Mouse (Mus musculus) liver, embryonic 14.5 days (tissue): ENCODE data around the gene Tuba3a. TPM values are rescaled to one million over a fixed set of nuclear protein-coding genes. Genes with fewer than 3 reads are reported as not detected.

Experiments
- ATAC-seq: fragments of 200-750 bp; cut with Nextera tagmentation; 2 replicates; pipeline ENCODE4 v1.8.0; 2017; ENCODE audit warnings: moderate number of reproducible peaks, mild to moderate bottlenecking, moderate library complexity; ENCODE audit not compliant: insufficient read depth
- DNase-seq, 3 experiments: peaks; one replicate each; pipeline ENCODE4 v3.0.0-alpha.2; 2012 to 2013; ENCODE audit warnings: low read depth in 3 of 3, low spot score in 3 of 3
- H3K27ac ChIP-seq: fragments of 300-500 bp; sonication (generic); 2 replicates; pipeline ENCODE4 v1.5.1; 2014; ENCODE audit warnings: moderate library complexity, mild to moderate bottlenecking, control low read depth, inconsistent platforms
- H3K27me3 ChIP-seq: fragments of 300-500 bp; sonication (generic); 2 replicates; pipeline ENCODE4 v1.6.1; 2014; ENCODE audit warnings: mild to moderate bottlenecking, low read length, moderate library complexity; ENCODE audit not compliant: control insufficient read depth, insufficient read depth
- H3K36me3 ChIP-seq: fragments of 300-500 bp; sonication (generic); replicated peaks from 2 replicates; pipeline ENCODE4 v1.6.1; 2014; ENCODE audit warnings: low read depth; ENCODE audit not compliant: control insufficient read depth, insufficient read depth
- H3K4me1 ChIP-seq, 2 experiments: fragments of 200-500 bp in 1 of 2; fragments of 300-500 bp in 1 of 2; sonication (generic) in 1 of 2; replicated peaks; 2 replicates each; pipeline ENCODE4 v1.6.1; 2012 to 2014; ENCODE audit warnings: antibody characterized with exemption in 1 of 2, inconsistent platforms in 1 of 2, low read length in 1 of 2; ENCODE audit not compliant: control insufficient read depth in 2 of 2, insufficient read depth in 2 of 2
- H3K4me2 ChIP-seq: fragments of 300-500 bp; sonication (generic); 2 replicates; pipeline ENCODE4 v1.6.1; 2014; ENCODE audit warnings: low read depth, mild to moderate bottlenecking, control low read depth, moderate library complexity
- H3K4me3 ChIP-seq, 2 experiments: fragments of 200-500 bp in 1 of 2; fragments of 300-500 bp in 1 of 2; sonication (generic) in 1 of 2; 2 replicates each; pipeline ENCODE4 v1.5.1; 2012 to 2014; ENCODE audit warnings: low read depth in 2 of 2, low read length in 2 of 2, mild to moderate bottlenecking in 2 of 2, control low read depth in 1 of 2, inconsistent platforms in 1 of 2, moderate library complexity in 1 of 2; ENCODE audit not compliant: insufficient read depth in 1 of 2
- H3K9ac ChIP-seq: fragments of 300-500 bp; sonication (generic); replicated peaks from 2 replicates; pipeline ENCODE4 v1.6.1; 2014; ENCODE audit warnings: mild to moderate bottlenecking, control low read depth, moderate library complexity
- H3K9me3 ChIP-seq: fragments of 300-500 bp; sonication (generic); 2 replicates; pipeline ENCODE4 v1.6.1; 2016; ENCODE audit warnings: low read length, mixed read lengths; ENCODE audit not compliant: control insufficient read depth
- CTCF ChIP-seq: IDR thresholded peaks from 2 replicates; pipeline ENCODE4 v1.5.1; 2016; ENCODE audit warnings: antibody characterized with exemption, low read depth, control low read depth
- EP300 ChIP-seq: IDR thresholded peaks from 2 replicates; pipeline ENCODE4 v1.6.1; 2016; ENCODE audit warnings: antibody characterized with exemption, low read depth
- WGBS: fragments of 180-500 bp; shearing (Covaris S2); extraction: QIAGEN DNeasy Blood & Tissue Kit; methylation state at CpG from one replicate; pipeline ENCODE4 v1.1.7; 2014; ENCODE audit not compliant: insufficient replicate concordance; 5-methylcytosine and 5-hydroxymethylcytosine counted together
- polyA plus RNA-seq, 2 experiments: library from polyadenylated mRNA; depleted of rRNA in 1 of 2; stranded (reverse) in 1 of 2; unstranded in 1 of 2; fragments of >200 nt; fragmentation: Nextera tagmentation in 1 of 2; extraction: Ambion mirVana in 1 of 2; gene quantifications; 2 replicates each; pipeline versions ENCODE4 v1.2.1 to v1.2.3; 2012 to 2014

The Tuba3a gene
- polyA plus RNA-seq, 2 experiments = not detected

- WGBS = 64% methylated on average over 1 of the region's 1 CpGs
- no peak for ATAC-seq
- no peaks in the 10 kb centered on the region for H3K9me3 ChIP-seq
Observed at GRCm38 (mm10) chr6:125300982-125301381, 15.1 kb upstream of the Tuba3a start.

DNA sequence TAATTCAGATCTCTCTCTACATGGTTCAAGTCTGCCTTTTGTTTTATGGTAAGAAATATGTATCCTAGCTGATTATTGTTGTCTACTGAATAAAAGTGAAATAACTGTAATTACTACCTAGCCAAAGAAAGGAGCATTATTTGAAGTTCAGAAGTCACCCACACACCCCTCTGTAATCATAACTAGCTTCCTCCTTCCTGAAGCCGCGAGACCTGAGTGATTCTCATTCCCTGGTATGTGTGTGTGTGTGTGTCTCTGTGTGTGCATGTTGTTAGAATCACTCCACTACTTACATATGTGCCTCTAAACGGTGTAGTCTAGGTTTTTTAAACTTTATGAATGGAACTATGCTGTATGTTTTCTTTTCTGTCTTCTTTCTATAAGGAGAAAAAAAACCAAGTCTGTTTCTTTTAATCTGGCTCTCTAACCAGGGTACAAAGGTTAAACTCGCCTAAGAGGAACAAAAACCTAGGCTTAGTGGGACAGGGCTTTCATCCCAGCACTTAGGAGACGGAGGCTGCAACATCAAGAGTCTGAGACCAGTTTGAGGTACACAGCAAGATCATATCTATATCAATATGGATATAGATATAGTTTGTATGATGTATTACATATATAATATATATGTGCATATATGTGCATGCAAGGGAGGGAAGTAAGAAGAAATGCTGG, 11.4 kb upstream of the Tuba3a start:
- TF ChIP-seq EP300 (no peak), CTCF (no peak)
- 47% methylated on average over 5 of the region's 5 CpGs for WGBS
- ATAC-seq (no peak), DNase-seq (no peak)
- Histone ChIP-seq H3K4me1 (no peaks in the 10 kb centered on the region), H3K27ac (no peak overlapping the region), H3K27me3 (no peaks in the 10 kb centered on the region), H3K4me2 (no peak overlapping the region), H3K9me3 (no peaks in the 10 kb centered on the region), H3K36me3 (no peaks in the 10 kb centered on the region), H3K4me3 (no peak overlapping the region), H3K9ac (no peak overlapping the region)

More at GRCm38 (mm10) chr6:125300982-125301381, 15.1 kb upstream of the Tuba3a start:
- H3K4me2 ChIP-seq = no peak overlapping the region
- no peaks in the 10 kb centered on the region for H3K4me1 ChIP-seq
- DNase-seq = no peak
- TF ChIP-seq EP300 = no peak
- TF ChIP-seq CTCF = no peak
- H3K27ac ChIP-seq = no peak overlapping the region
- H3K27me3 ChIP-seq = no peaks in the 10 kb centered on the region
- H3K9ac ChIP-seq = no peak overlapping the region
- no peak overlapping the region for H3K4me3 ChIP-seq
- H3K36me3 ChIP-seq = no peaks in the 10 kb centered on the region

DNA sequence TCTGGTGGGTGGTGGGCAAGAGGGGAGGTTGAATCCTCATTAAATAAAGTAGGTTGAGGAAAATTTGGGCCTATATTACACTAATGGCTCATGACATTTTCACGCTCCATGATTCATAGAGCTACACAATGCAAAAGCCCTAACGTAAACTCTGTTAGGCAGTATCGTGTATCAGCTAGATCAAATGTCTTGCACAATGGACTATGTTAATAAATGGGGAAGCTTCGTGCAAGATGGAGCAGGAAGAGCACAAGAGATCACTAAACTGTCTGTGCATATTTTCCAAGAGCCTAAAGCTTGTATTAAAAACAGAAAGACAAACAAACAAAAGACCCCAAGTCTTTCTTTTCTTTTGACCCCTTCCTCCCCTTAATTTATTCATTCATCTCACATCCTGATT, 8.2 kb upstream of the Tuba3a start:
- TF ChIP-seq EP300 = no peak
- no peak for TF ChIP-seq CTCF
- H3K36me3 ChIP-seq = no peaks in the 10 kb centered on the region
- no peaks in the 10 kb centered on the region for H3K27me3 ChIP-seq
- DNase-seq (no peak), ATAC-seq (no peak)
- WGBS = 63% methylated on average over 4 of the region's 4 CpGs
- H3K4me1 ChIP-seq = no peaks in the 10 kb centered on the region
- H3K4me3 ChIP-seq = no peak overlapping the region
- H3K9ac ChIP-seq = no peak overlapping the region
- H3K27ac ChIP-seq = no peak overlapping the region
- H3K4me2 ChIP-seq = no peak overlapping the region
- H3K9me3 ChIP-seq = no peaks in the 10 kb centered on the region

DNA sequence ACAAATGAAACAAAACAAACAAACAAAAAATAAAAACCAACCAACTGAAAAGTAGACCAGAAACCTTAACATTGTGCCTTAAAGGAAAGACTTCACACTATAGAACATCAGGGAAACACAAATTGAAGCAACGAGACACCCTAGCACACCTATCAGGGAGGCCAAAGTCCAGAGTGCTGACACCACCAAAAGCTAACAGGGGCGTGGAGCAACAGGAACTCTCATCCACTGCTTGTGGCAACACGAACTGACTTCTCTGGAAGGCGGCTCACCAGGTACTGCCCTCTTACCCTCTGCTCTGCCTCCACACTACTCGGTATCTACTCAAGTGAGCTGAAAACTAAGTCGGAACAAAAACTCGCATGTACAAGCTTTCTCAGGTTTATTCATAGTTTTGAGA, 6.4 kb upstream of the Tuba3a start:
- DNase-seq = no peak
- no peak overlapping the region for H3K4me2 ChIP-seq
- H3K9me3 ChIP-seq = no peaks in the 10 kb centered on the region
- no peak for TF ChIP-seq EP300
- TF ChIP-seq CTCF = no peak
- no peak overlapping the region for H3K9ac ChIP-seq
- no peaks in the 10 kb centered on the region for H3K4me1 ChIP-seq
- H3K27ac ChIP-seq = no peak overlapping the region
- 64% methylated on average over 7 of the region's 7 CpGs for WGBS
- H3K27me3 ChIP-seq = no peaks in the 10 kb centered on the region
- H3K36me3 ChIP-seq = no peaks in the 10 kb centered on the region
- ATAC-seq = no peak
- no peak overlapping the region for H3K4me3 ChIP-seq

DNA sequence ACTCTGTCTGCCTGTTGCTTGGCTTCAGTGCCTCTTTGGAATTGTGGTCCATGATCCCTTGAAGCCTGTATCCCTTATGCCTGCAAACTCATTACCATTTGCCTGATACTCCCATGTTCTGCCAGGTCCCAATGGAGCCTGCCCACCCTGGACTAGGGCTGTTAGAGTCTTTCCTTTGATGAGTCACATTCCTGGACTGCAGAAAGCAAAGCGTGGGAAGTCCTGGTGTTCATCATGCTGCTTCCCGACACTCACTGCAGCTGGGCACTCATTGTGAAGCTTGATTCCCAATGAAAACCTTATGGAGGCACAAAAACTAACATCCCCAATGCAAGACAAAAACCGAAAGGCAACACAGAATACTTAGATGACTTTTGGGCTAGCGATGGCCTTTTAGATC, 5.5 kb upstream of the Tuba3a start:
- H3K9ac ChIP-seq = no peak overlapping the region
- no peak overlapping the region for H3K4me2 ChIP-seq
- H3K4me3 ChIP-seq = no peak overlapping the region
- DNase-seq (no peak), ATAC-seq (no peak)
- no peak overlapping the region for H3K27ac ChIP-seq
- no peak for TF ChIP-seq EP300
- no peak for TF ChIP-seq CTCF
- no peaks in the 10 kb centered on the region for H3K36me3 ChIP-seq
- H3K9me3 ChIP-seq = no peaks in the 10 kb centered on the region
- no peaks in the 10 kb centered on the region for H3K27me3 ChIP-seq
- WGBS = 56% methylated on average over 4 of the region's 4 CpGs
- no peaks in the 10 kb centered on the region for H3K4me1 ChIP-seq
